Mouse (Mus musculus) kidney, adult 2 months (tissue): Measurements from ENCODE around the gene Plekhg2.

Source experiments
- CTCF ChIP-seq: fragments of 200-500 bp; conservative IDR thresholded peaks from 2 replicates; pipeline ENCODE4 v1.5.1; 2011; ENCODE audit warnings: low read depth, mild to moderate bottlenecking, control low read depth, low read length, moderate library complexity, mixed read lengths; ENCODE audit not compliant: insufficient read depth, insufficient read length
- POLR2A ChIP-seq: fragments of 200-500 bp; IDR thresholded peaks from one replicate; pipeline ENCODE4 v1.6.1; 2011; ENCODE audit warnings: low read depth, low read length, control low read depth

DNA sequence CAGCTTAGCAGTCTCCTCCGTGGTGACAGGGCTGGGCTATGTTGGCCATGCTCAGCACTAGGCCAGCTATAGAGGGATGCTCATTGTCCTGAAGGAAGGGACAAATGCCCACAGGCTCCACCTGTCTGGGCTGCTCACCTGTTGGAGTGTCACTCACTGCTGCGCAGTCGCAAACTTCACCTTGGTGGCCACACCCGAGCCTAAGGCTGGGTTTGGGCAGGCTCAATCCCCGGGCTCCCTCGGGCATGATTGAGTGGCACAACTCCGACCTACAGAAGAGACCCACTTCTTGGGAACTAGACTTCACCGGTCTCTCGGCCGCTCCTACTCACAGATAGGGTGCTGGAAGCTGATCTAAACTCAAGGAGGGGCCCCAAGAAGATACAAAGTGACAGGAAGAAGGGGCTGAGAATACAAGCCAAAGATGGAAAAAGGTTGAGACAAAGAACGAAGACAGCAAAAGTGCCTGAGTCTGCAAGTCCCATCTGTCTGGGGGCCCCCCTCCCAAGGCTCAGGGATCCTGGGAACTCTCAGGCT, 1.4 kb downstream of the Plekhg2 start:
- TF ChIP-seq CTCF, result no peak
- TF ChIP-seq POLR2A, result no peak
